Mouse (Mus musculus): ENCODE results near the gene Gm9573.

GRCm38 (mm10) chr17:35669731-35670130, 43.3 kb upstream of the Gm9573 start:
- no peak for TF ChIP-seq CTCF (IDR thresholded peaks at IDR 0.05; ENCODE audit: low read depth)
- TF ChIP-seq EP300 (IDR thresholded peaks at IDR 0.05; ENCODE audit: low read depth) = no peak

Measured in heart, postnatal 0 days (tissue).